Mouse (Mus musculus) activated CD4-positive, CD25-positive, alpha-beta regulatory T cell, adult 9 weeks (primary cell): Measurements from ENCODE around the gene Hmg20a. TPM values are rescaled to one million over a fixed set of nuclear protein-coding genes. Genes with fewer than 3 reads are reported as not detected.

Experiments used
- polyA plus RNA-seq: library from polyadenylated mRNA; unstranded; fragments of 100-300 nt; shearing (Covaris generic); gene quantifications from one replicate; pipeline ENCODE4 v1.2.1, GENCODE M21; 2017

Gene Hmg20a
- polyA plus RNA-seq, result 68.6 TPM

GRCm38 (mm10) chr9:56417948-56418737 lies at the start of gene Hmg20a, which contains the start of gene Peak1:
Gene Hmg20a (plus strand): TSS chr9:56418609.
Gene Peak1 (minus strand): TSS chr9:56418067.

Other genes starting within 250 kb of the Hmg20a start
- 45.5 TPM for gene Peak1, start 542 bp upstream of the Hmg20a start, polyA plus RNA-seq